Mouse (Mus musculus) liver, adult 2 months (tissue): Measurements from ENCODE around the gene Ofd1.

Experiments used
- CTCF ChIP-seq: fragments of 200-500 bp; IDR thresholded peaks from 2 replicates; pipeline ENCODE4 v1.5.1; 2011; ENCODE audit warnings: low read depth, low read length, control low read depth
- POLR2A ChIP-seq: fragments of 200-500 bp; IDR thresholded peaks from 2 replicates; pipeline ENCODE4 v1.6.1; 2011; ENCODE audit warnings: low read length, control low read depth; ENCODE audit not compliant: insufficient read depth; ENCODE audit errors: extremely low read depth

DNA sequence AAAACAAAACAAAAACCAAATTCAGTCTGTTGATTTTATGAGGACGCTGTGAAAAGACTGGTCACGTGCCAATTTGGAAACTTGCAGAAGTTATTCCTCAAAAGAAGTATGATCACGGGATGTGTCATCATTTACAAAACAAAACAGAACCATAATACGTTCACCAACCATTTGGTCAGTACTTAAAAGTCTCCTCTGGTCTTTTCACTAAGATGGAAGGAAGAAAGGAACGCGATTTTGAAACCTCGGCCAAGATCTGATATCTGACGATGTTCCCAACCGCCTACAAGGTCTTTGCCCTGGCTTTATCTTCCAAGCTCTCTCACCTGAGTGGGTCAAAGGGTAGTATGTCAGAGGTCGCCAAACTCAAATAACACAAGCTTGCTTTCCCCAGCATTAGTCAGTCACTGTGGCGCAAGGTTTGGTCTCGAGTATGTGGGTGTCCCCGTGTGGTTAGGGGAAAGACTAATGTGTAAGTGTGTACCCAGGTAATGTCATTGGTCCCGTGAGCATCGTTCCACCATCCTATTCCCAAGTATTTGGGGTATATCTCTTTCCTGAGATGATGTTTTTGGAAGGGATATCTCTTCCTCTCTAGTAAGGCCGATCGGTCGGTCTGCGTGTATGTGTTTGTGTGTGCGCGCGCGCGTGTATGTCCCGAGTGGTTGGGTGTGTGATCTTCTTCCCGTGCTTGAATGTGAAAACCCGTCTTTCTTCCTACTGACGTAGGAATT lies 38.3 kb upstream of the Ofd1 start:
- TF ChIP-seq CTCF (no peak), POLR2A (no peak)
